ENCODE assay signal across 8 mouse cellular contexts in the genomic region with DNA sequence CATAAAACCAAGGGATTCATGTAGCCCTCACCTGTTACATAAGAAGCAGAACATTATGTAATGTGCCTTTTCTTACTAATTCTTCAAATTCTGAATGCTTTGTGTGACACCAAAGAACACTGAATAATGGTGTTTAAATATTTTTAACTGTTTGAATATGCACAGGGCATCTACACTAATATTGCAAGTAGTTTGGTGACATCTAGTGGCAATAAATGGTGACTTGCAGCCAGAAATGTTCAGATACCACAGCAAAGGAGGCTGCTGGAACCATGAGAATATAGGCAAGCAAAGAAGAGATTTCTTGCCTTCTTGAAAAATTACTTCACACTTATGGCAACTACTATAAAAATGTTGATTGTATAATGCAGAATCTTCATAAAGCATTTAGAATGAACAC.
DNase-seq lines count a peak whose midpoint lies in the region; ATAC-seq and TF ChIP-seq lines count a peak whose summit lies in the region.

No protein-coding gene starts in this region.

- peak; percentile 76 for TF ChIP-seq CTCF in heart, postnatal 0 days (IDR thresholded peaks at IDR 0.05; ENCODE audit: low read depth)
- peak; percentile 82 for TF ChIP-seq CTCF in hindbrain, postnatal 0 days (IDR thresholded peaks at IDR 0.05; ENCODE audit: low read depth)

- H3K27me3 ChIP-seq in heart, postnatal 0 days (ENCODE audit: control insufficient read depth, insufficient read depth, low read length): no peaks in the 10 kb centered on the region
- no peaks in the 10 kb centered on the region for H3K27me3 ChIP-seq in hindbrain, postnatal 0 days (ENCODE audit: insufficient read depth, low read length)
- no peaks in the 10 kb centered on the region for H3K27me3 ChIP-seq in neural tube, embryonic 13.5 days

- H3K27ac ChIP-seq in heart, postnatal 0 days (ENCODE audit: low read depth): no peak overlapping the region
- no peak overlapping the region for H3K27ac ChIP-seq in hindbrain, postnatal 0 days
- H3K27ac ChIP-seq in neural tube, embryonic 13.5 days (replicated peaks): no peak overlapping the region

- H3K36me3 ChIP-seq in heart, postnatal 0 days (replicated peaks; ENCODE audit: control insufficient read depth, insufficient read depth, low read length): no peaks in the 10 kb centered on the region
- H3K36me3 ChIP-seq in hindbrain, postnatal 0 days (ENCODE audit: insufficient read depth, low read length): no peaks in the 10 kb centered on the region
- no peaks in the 10 kb centered on the region for H3K36me3 ChIP-seq in neural tube, embryonic 13.5 days

- H3K9me3 ChIP-seq in heart, postnatal 0 days (replicated peaks; ENCODE audit: control insufficient read depth, low read length): no peaks in the 10 kb centered on the region
- no peaks in the 10 kb centered on the region for H3K9me3 ChIP-seq in hindbrain, postnatal 0 days (ENCODE audit: low read length)
- H3K9me3 ChIP-seq in neural tube, embryonic 13.5 days: no peaks in the 10 kb centered on the region

- no peak for ATAC-seq in heart, postnatal 0 days (ENCODE audit: insufficient read depth, low read depth)
- ATAC-seq in hindbrain, postnatal 0 days: peak; percentile 72
- ATAC-seq in neural tube, embryonic 13.5 days (ENCODE audit: low read depth): peak; percentile 67; the same call in 1 of the 2 replicates

- H3K4me2 ChIP-seq in heart, postnatal 0 days (ENCODE audit: low read depth, low read length): no peak overlapping the region
- no peak overlapping the region for H3K4me2 ChIP-seq in hindbrain, postnatal 0 days (ENCODE audit: low read depth, low read length)
- no peak overlapping the region for H3K4me2 ChIP-seq in neural tube, embryonic 13.5 days

- H3K9ac ChIP-seq in heart, postnatal 0 days (replicated peaks; ENCODE audit: low read depth, low read length): no peak overlapping the region
- no peak overlapping the region for H3K9ac ChIP-seq in hindbrain, postnatal 0 days (replicated peaks; ENCODE audit: low read length)
- H3K9ac ChIP-seq in neural tube, embryonic 13.5 days: no peak overlapping the region

- no peak for TF ChIP-seq EP300 in heart, postnatal 0 days (IDR thresholded peaks at IDR 0.05; ENCODE audit: low read depth)

- no peak overlapping the region for H3K4me3 ChIP-seq in heart, postnatal 0 days (ENCODE audit: low read depth, low read length)
- H3K4me3 ChIP-seq in hindbrain, postnatal 0 days (ENCODE audit: low read length): no peak overlapping the region
- no peak overlapping the region for H3K4me3 ChIP-seq in neural tube, embryonic 13.5 days

- H3K4me1 ChIP-seq in heart, postnatal 0 days (ENCODE audit: control insufficient read depth, insufficient read depth): no peaks in the 10 kb centered on the region
- H3K4me1 ChIP-seq in hindbrain, postnatal 0 days (ENCODE audit: insufficient read depth, low read length): no peaks in the 10 kb centered on the region
- H3K4me1 ChIP-seq in neural tube, embryonic 13.5 days (replicated peaks): no peaks in the 10 kb centered on the region

- peak; percentile 66 for DNase-seq in heart, postnatal 0 days (ENCODE audit: low spot score)
- no peak for DNase-seq in heart, adult 11 months
- DNase-seq in 416B (ENCODE audit: low read depth): peak; percentile 50
- peak; percentile 4 for DNase-seq in cerebellum, adult 9-11 months
- peak; percentile 88 for DNase-seq in hindbrain, postnatal 0 days (ENCODE audit: low spot score)
- DNase-seq in gastrocnemius, adult 18-20 months (ENCODE audit: low spot score): no peak
- no peak for DNase-seq in adrenal gland, adult 2 months

Comparison
In these comparisons a context has a peak if more than half of its experiments do, and no peak if none do; other contexts are left out.
1. DNase-seq: peak in heart, postnatal 0 days (single experiment), 416B (single experiment), cerebellum, adult 9-11 months (single experiment) and hindbrain, postnatal 0 days (single experiment); none in heart, adult 11 months (single experiment), gastrocnemius, adult 18-20 months (single experiment) and adrenal gland, adult 2 months (single experiment).